Mouse (Mus musculus): ENCODE data around the gene Pcif1. TPM values are rescaled to one million over a fixed set of nuclear protein-coding genes. Genes with fewer than 3 reads are reported as not detected.

The Pcif1 gene
- 115 TPM for total RNA-seq (2023)

GRCm38 (mm10) chr2:164879228-164879567, at the start of gene Pcif1:
Gene Pcif1 (plus strand): TSS chr2:164879304.

GRCm38 (mm10) chr2:164832748-164833301, 46.3 kb upstream of the Pcif1 start, which contains the start of gene Ctsa:
Gene Ctsa (plus strand): TSS chr2:164832873.

DNA sequence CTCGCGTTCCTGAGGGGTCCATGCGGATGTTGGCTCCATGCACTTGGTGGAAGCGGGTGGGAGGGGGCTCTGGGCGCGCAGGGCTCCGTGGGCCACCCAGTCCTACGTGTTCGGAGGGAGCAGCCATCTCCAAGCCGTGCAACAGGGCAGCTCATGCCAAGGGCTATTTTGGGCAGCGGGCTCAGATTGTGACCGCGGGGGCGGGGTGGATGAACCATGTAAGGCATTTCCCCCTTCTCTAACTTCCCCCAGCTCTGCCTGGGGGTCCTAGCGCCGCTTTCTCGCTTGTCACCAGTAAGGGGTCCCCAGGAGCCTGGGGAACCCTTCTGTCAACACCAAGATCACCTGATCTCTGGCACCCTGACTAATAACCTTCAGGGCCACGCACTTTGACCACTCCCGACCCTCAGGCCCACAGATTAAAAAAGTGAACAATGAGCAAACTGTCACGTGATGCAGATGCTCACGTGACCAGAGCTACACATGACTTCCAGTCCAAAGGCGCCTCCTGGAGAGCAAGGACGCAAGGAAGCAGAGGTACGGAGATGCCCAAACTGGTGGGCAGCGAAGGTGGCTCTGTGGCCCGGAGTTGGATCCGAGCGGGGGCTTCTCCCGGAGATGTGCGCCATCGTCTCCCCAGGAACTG, 45.7 kb upstream of the Pcif1 start, which contains the start of gene Neurl2:
Gene Neurl2 (minus strand): TSS at position 143 of the 646 bp plus-strand sequence.

DNA sequence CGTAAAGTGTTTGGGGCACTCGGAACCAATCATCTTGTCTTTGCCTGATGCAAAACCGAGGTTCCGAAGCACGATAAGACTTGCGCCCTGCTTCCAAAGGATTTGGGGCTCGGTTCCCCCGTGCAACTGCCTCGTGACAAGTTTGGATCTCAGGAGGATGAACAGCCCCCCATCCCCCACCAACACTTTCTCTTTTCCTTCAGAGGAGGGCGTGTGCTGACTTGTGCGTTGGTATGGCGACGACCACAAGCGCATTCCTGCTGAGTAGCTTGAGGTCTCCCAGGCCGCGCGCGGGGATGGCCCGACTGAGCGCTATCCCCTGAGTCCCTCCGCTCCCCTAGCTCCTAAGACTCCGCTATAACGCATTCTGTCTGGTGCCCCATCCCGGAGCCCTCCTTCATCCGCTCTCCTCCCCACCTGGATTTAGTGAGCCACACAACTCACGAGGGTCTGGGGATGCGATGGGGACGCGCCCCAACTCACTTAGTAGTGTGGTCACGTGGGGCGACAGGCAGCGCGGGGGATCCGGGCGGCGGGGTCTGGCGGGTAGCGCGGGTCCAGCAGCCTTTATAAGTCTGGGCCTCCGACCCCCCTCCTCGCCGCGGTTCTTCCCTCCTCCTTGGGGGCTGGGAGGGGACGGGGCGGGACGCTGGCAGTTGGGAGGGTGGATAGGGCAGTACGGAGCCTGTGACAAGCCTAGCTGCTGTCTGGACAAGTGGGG, 21.8 kb upstream of the Pcif1 start, which contains the start of gene Pltp:
Gene Pltp (minus strand): TSS at position 611 of the 721 bp plus-strand sequence.

DNA sequence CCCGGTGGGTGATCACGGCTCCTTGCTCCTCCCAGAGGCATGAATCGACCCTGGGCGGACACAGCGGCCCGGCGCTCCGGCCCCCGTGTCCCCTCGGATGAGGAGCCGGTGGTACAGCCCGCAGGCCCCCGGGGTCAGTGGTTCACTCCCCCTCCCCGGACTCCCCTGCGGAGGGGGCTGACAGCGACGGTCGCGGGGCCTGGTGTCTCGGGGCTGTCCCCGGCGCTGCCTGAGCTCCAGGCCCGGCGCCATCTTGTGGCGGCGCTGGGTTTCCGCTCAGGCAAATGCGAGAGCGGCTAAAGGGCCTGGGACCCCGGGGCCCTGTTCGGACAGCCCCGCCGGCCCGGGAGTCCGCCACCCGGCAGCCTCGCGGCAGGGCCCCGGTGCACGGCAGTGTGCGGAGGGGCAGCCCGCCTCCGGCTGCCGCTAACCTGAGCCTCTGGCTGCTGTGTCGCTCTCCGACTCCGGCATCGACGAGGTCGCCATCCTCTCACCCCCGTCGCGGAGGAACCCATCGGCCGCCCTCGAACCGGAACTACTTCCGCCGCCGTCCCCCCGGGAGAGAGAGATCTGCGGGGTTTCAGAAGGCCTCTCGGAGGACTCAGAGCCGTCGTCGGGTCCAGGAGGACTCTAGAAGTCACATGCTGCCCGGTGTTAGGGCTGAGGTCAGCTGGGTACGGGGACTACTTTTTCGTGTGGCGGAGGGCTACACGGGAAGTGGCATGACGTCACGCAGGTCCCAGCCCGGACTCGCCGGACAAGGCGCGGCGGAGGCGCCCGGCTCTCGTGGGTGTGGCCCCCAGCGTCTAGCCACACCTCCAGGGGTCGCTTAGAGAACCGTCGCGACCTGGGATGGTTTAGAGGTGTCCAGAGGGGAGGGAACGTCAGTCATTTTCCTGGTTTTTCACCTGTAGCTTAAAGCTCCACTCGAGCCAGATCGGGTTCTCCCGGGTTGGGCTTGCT, 32.3 kb downstream of the Pcif1 start, which contains the start of gene Zfp335:
Gene Zfp335 (minus strand): TSS at position 672 of the 963 bp plus-strand sequence.

DNA sequence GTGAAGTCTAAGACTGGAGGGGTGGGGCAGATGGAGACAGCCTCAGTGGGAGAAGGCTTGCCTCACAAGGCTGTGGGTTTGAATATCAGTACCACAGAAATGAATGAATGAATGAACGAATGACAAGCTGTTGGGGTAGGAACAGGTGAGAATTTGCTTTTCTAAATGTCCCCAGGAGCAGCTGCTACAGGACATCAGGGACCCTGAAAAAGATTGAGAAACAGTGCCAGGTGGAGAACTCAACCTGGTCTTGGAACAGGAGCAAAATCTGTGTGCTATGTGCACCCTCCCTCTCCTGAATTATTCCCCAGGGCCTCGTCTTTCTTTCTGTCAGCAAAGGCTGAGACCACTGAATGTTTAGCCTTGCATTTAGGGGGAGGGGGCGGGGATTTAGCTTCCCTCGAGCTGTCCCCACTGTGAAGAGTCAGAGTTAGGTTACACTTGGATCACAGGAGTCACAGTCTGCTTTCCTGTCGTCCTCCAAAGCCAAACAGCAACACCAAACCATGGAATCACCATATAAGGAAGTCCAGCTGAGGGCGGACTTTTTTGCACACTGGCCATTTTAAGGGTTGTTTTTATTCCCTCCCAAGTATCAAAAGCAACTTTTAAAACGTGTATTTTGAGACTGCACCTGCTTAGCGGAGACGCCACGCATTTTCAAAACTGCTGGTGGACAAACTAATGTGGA, 61.2 kb downstream of the Pcif1 start, which contains the start of gene Mmp9:
Gene Mmp9 (plus strand): TSS at position 641 of the 691 bp plus-strand sequence.

Other genes starting within 250 kb of the Pcif1 start
- gene Wfdc16, start 240.5 kb upstream of the Pcif1 start, total RNA-seq (2023): not detected
- gene Wfdc10, start 223.3 kb upstream of the Pcif1 start, total RNA-seq (2023): not detected
- gene Wfdc9, start 222.7 kb upstream of the Pcif1 start, total RNA-seq (2023): not detected
- gene Wfdc11, start 205.2 kb upstream of the Pcif1 start, total RNA-seq (2023): not detected
- not detected for gene Wfdc13, start 194.2 kb upstream of the Pcif1 start, total RNA-seq (2023)
- not detected for gene Spint4, start 180.8 kb upstream of the Pcif1 start, total RNA-seq (2023)
- not detected for gene Spint5, start 164.0 kb upstream of the Pcif1 start, total RNA-seq (2023)
- 0.35 TPM for gene Wfdc3, start 133.4 kb upstream of the Pcif1 start, total RNA-seq (2023)
- gene Dnttip1, start 133.3 kb upstream of the Pcif1 start, total RNA-seq (2023): 46.4 TPM
- 1.9 TPM for gene Ube2c, start 109.4 kb upstream of the Pcif1 start, total RNA-seq (2023)
- not detected for gene Tnnc2, start 99.3 kb upstream of the Pcif1 start, total RNA-seq (2023)
- 0.65 TPM for gene Snx21, start 93.5 kb upstream of the Pcif1 start, total RNA-seq (2023)
- 39.4 TPM for gene Acot8, start 74.4 kb upstream of the Pcif1 start, total RNA-seq (2023)
- gene Zswim3, start 74.2 kb upstream of the Pcif1 start, total RNA-seq (2023): 3.0 TPM
- gene Zswim1, start 56.6 kb upstream of the Pcif1 start, total RNA-seq (2023): 11.9 TPM
- gene Spata25, start 50.8 kb upstream of the Pcif1 start, total RNA-seq (2023): not detected
- gene Ctsa, start 46.4 kb upstream of the Pcif1 start, total RNA-seq (2023): 91.4 TPM
- 0.59 TPM for gene Neurl2, start 45.8 kb upstream of the Pcif1 start, total RNA-seq (2023)
- gene Pltp, start 21.6 kb upstream of the Pcif1 start, total RNA-seq (2023): 0.86 TPM
- 56.1 TPM for gene Zfp335, start 32.5 kb downstream of the Pcif1 start, total RNA-seq (2023)
- gene Mmp9, start 61.5 kb downstream of the Pcif1 start, total RNA-seq (2023): 2.5 TPM
- gene Slc12a5, start 81.5 kb downstream of the Pcif1 start, total RNA-seq (2023): 0.15 TPM
- 42.5 TPM for gene Ncoa5, start 155.6 kb downstream of the Pcif1 start, total RNA-seq (2023)
- gene Cd40, start 176.3 kb downstream of the Pcif1 start, total RNA-seq (2023): 7.1 TPM
- gene 1700025C18Rik, start 211.4 kb downstream of the Pcif1 start, total RNA-seq (2023): not detected

All from CD4-positive naive resting alpha-beta T cell, adult 57 days (primary cell).